Mouse (Mus musculus): ENCODE measurements around the gene Trim50. TPM values are rescaled to one million over a fixed set of nuclear protein-coding genes. Genes with fewer than 3 reads are reported as not detected.

Gene Trim50
- total RNA-seq, 2 experiments from 2014 or later = not detected

DNA sequence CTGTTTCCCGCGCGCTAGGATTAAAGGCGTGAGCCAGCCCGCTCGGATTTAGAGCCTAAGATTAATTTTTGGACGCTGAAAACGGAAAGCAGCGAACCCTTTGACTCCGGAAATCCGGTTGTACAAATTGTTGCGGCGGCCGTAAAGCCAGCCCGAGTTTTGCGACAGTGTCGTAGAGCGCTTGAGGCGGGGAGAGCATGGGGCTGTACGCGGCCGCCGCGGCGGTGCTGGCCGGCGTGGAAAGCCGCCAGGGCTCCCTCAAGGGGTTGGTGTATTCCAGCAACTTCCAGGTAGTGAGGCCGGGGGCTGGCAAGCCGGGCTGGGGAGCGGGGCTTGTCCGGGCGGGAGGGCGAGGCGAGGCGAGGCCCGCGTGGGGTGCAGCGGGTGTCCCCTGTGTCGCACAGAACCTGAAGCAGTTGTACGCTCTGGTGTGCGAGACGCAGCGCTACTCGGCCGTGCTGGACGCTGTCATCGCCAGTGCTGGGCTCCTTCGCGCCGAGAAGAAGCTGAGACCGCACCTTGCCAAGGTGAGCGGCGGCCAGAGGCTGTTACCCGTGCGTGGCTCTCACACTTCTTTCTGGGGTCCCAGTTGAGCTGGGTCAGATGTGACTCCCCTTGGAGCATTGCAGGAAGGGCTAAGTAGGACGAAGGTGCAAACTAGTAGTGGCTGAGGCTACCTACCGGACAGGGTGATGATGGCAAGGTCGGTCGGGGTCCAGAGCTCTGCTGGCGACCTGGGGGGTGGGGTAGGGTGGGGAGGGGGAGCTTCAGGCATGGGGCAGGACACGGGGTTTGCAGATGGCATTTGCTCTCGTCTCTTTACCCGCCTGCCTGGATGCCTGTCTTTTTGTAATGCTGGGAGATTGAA lies 16.9 kb downstream of the Trim50 start, which contains the start of gene Nsun5:
Gene Nsun5, plus strand, starts transcription at position 167 of the 868 bp plus-strand sequence.
- peak; percentile 91 to 94 for DNase-seq

DNA sequence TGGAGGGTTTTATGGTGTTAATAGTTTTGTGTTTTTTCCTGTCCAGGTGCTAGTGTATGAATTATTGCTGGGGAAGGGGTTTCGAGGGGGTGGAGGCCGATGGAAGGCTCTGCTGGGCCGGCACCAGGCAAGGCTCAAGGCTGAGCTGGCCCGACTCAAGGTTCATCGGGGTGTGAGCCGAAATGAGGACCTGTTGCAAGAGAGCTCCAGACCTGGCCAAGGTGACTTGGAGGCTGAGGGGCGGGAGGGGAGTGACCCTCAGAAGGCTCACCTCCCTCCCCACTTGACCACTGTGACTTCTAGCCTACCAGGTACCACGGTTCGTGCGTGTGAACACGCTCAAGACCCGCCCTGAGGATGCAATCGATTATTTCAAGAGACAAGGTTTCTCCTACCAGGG lies 18.1 kb downstream of the Trim50 start:
- no peak for DNase-seq

DNA sequence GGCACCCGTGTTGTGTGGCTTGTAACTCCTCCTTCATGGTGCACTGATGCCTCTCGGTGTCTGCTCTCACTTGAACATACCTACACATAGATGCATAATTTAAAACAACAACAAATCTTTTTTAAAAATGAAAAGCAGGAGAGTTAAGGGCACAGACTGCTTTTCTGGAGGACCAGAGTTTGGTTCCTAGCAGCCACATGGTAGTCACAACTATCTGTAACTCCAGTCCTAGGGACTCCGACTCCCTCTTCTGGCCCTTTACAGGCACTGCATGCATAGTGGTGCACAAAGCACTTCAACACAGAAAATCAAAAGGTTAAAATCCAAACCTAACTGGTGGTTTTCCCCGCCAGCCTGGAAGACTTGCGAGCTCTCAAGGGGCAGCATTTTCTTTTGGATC lies 20.5 kb downstream of the Trim50 start:
- DNase-seq = no peak

DNA sequence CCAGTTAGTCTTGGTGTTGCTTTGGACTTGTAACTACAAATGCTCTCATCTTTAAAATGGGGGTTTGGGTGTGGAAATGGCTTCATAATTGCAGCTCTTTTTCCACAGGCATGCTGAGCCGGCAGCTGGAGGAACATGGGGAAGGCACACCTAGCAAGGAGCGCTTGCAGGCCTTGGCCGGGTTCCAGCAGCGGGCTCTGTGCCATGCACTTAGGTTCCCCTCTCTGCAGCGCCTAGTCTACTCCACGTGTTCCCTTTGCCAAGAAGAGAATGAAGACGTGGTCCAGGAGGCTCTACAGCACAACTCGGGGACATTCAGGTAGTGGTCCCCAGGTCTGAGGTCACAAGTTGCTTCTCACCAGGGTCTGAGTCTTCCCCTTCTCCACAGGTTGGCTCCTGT lies 22.1 kb downstream of the Trim50 start:
- DNase-seq = no peak

DNA sequence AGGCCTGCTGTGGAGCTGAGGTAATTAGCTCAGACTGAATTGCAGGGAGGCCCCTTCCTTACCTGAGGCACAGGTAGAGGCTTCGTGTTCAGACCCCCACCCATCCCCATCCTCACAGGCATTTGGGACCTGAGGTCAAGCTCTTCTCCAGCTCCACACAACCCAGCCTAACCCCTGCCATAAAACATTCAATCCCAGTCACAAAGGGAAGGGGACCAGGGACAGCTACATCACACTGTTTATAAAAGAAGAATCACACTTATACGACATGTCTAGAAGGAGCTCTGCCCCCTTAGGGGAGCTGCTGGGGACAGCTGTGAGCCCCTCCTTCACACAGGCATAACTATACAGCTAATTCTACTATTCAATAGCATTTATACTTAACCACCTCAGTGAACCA lies 23.2 kb downstream of the Trim50 start:
- no peak for DNase-seq

DNA sequence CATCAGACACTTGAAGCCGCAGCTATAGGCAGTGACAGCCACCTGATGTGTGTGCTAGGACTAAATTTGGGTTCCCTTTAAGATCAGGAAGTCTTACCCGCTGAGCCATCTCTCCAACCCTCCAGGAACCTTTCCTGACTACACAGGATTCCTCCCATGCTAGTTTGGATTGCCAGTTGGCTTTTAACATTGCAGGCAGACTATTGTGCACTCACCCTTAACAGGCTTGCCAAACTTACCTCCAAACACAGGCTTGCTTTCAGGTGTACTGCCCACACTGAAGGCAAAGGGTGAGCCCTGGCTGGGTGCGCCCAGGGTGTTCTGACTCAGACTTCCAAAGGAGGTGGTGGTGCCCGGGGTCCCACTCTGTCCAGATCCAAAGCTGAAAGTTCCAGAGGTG lies 27.6 kb downstream of the Trim50 start:
- DNase-seq = no peak

DNA sequence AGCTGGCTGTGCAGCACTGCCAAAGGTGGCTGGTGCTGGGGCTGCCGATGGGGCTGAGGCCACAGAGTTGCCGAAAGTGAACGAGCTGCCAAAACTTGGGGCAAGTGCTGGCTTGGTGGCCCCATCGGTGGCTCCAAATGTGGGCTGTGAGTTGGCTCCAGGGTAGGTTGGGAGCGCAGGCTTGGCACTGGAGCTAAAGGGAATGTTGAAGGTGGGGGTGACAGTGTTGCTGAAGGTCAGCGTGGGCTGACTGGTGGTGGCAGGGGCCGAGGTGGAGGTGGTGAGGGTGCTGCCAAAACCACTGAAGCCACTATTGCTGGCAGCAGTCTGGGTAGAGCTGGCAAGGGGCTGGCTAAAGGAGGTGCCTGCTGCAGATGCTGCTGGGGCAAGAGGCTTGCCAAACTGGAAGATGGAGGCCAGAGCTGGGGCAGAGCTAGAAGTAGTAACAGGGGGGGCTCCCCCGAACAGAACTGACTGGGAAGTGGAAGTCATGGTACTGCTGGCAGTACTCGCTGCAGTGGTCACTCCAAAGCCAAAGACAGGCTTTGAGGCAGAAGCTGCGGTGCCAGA lies 28.3 kb downstream of the Trim50 start:
- no peak for DNase-seq

DNA sequence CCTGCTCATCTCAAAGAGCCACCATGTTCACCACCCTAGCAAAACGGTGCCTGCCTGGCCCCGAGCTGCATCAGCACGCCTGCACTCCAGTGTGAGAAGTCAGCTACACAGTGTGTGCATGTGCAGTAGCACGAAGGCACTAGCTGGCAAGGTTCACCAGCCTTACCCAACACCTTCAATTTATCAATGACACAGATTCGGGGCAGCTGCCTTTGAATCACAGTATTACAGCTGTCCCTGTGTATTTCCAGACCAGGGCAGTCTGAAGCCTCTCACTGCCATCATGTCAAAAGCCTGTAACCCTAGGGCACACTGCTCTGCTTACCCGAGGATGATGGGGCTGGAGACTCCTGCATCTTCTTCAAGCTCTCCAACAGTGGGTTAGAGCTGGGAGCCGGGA lies 29.7 kb downstream of the Trim50 start:
- no peak for DNase-seq

DNA sequence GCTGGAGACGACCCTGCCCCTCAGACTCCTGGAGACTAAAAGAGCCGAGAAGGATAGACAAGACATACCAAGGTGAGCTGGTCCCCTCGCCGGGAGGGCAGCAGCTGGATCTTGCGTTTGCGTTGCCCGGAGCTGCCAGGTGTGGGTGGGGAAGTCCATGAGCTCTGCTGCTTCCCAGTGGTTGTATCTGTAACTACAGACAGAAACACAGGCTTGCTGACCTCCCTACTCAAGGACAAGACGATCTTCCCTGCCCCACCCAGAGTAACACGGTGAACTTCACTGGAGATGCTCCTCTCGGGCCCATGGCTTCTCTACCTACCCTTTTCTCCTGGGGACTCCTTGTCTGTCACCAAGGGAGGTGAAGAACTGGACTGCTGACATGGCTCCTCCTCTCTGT lies 30.7 kb downstream of the Trim50 start:
- no peak for DNase-seq

DNA sequence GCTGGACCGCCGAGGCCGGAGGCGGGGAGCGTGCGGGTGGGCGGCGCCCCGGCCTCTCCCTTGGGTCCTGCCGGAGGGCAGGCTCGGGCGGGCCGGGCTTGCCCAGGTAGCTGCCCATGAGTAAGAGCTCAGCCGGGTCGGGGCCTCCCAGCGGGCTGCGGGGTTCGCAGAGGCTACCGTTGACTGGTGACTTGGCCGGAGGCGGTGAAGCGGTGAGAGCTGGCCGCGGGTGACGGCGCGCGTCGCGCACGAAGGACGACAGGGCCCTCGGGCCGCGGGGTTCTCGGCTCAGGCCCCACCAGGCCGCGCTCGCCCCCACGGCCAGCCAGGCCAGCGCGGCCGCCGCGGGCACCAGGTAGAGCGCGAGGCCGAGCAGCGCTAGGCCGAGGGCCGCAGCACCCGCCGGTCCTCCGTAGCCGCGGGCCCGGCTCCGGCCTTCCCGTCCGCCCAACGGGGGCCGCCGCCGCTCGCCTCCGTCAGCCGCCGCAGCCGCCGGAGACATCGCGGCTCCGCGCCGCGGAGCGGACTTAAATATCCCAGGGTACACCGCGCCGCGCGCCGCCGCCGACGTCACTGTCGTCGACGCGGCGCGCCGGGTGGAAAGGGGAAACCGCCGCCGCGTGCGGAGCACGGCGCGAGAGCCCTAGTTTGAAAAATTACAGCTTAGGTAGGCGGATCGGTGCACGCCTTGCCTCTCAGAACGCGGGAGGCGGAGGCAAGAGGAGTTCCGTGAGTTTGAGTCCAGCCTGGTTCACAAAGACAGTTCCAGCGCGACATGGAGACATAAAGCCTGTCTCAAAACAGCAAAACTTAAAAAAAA lies 41.1 kb downstream of the Trim50 start, which contains the start of gene Pom121:
Gene Pom121, minus strand, starts transcription at position 543 of the 820 bp plus-strand sequence.
- peak; percentile 79 for DNase-seq

DNA sequence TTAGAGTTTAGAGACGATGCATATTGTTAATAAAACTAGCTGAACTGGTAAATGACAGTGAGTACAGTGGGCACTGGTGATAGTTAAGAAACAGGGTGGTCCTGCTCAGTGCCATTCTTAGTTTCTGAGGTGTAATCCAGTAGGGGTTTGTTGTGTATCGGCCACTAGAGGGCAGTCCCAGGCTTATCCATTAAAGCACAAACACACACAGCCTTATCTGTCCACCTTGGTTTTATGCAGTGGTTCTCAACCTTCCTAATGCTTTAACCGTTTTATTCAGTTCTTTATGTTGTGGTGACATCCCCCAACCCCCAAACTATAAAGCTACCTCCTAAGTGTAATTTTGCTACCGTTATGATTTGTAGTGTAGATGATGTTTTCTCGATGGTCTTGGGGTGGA lies 42.7 kb downstream of the Trim50 start:
- DNase-seq = no peak

DNA sequence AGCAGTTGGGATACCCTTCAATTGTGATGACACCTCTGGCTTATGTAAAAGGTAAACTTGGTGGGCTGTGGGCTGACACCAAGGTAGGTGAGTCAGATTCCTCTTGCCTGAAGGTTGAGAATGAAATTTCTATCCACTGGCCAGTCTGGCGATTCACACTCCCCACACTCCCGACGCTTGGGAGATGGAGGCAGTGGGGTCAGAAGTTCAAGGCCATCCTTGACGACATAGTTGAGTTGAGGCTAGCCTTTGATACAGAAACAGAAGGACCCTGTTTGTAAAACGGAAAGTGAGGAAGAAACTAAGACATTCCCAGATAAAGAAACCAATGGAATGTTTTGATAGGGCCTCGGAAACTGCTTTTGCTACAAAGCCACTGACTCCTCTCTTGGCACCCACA lies 46.3 kb downstream of the Trim50 start:
- DNase-seq = no peak

DNA sequence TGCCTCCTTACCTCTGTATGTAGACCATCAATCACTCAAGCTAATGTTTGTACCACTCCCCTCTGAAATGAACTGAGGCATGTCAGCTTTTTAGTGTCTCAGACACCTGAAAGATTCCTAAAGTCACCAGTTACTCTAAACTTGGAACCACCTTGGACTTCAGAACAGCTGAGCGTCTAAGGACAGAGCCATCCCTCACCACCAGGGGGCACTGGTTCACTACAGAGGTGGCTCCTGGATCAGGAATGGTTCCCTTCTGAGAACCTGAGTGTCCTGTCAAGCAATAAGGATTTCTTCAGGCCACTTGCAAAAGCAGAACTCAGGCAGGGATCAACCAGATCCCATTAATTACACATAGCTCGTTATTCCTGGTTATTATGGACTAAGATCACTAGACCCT lies 47.1 kb downstream of the Trim50 start:
- peak; percentile 66 to 76 for DNase-seq

DNA sequence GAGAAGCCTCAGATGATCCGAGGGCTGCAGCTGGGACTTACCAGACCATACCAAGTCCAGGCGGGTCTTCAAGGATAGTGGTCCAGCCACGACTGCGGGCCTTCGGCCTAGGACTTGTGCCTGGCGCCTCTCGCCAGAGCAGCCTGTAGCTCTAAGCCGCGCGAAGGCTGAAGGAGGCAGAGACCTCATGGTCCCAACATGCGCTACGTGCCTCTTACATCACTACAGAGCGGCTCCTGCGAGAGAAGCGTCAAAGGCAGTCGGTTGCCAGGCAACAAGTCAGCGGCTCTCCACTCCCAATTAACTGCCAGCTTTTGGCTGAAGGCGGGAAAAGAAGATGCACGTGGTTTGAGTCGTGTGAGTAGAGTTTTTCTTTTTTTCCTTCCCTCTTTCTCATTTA lies 51.5 kb downstream of the Trim50 start:
- peak; percentile 56 to 68 for DNase-seq

DNA sequence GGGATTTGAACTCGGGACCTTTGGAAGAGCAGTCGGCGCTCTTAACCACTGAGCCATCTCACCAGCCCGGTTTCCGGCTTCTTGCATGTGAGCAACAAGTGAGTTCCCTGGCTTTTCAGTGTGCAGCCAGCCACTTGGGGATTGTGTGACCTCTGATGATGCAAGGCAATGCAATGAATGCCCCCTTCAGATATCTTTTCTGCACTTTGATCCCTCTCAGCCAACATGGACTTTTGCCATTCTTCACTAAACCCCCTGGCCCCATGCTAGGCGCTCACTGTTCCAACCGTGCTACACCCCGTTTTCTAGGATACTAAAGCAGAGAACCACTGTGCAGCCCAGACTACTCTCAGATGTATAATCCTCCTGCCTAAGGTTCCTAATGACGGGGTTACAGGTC lies 52.3 kb downstream of the Trim50 start:
- DNase-seq = no peak

DNA sequence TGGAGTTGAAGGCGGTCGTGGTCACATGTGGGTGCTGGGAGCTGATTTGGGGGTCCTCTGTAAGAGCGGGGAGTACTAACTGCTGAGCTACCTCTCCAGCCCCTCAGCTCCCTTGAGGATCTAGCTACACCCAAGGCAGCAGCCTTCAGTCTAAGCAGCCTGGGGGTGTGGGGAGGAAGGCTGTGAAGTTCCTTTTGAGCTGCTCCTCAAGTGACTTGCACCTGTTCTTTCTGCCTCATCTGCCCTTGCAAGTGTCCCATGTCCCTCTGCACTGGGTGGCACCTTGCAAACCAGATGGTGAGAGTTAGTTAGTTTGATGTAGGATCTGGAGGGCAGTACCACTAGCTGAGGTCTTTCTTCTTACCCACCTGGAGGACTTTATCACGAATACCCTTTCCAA lies 55.0 kb downstream of the Trim50 start:
- no peak for DNase-seq

DNA sequence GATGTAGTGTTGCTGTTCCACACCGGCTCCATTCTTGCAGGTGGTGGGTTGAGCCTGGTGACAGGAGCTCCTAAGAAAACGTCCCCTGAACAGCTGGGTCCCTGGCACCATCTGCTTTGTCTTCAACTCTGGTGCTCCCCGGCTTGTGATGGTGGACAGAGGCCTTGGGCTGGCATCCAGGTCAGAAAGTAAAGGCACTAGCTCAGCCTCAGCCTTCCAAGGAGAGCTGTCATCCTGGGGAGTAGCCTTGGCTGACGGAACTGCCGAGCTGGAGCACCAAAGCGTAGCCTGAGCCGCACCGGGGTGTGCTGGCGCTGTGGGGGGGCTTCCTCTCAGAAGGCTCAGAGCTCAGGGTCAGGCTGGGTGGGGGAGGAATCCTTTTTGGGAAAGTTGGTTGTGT lies 57.2 kb downstream of the Trim50 start:
- DNase-seq = no peak

Small RNA genes lying within 50 kb of the gene (microRNA-seq; reads per million reads assigned to microRNA genes)
- gene Mir7033 = 0.63 to 0.90 reads per million in 2 experiments

Other genes starting within 250 kb of the Trim50 start
- gene Tbl2, start 203.6 kb upstream of the Trim50 start, total RNA-seq (2021) = 10 to 100 TPM; 32.3 to 33.0 TPM
- gene Bcl7b, start 185.0 kb upstream of the Trim50 start, total RNA-seq (2021) = 10 to 100 TPM; 51.2 to 51.5 TPM
- gene Baz1b, start 166.0 kb upstream of the Trim50 start, total RNA-seq (2021) = 10 to 100 TPM; 78.5 to 86.3 TPM
- 1 to 10 TPM; 4.1 to 5.7 TPM for gene Fzd9, start 102.1 kb upstream of the Trim50 start, total RNA-seq (2021)
- gene Fkbp6, start 3.3 kb upstream of the Trim50 start, total RNA-seq (2021) = not detected
- gene Nsun5, start 16.7 kb downstream of the Trim50 start, total RNA-seq (2021) = 10 to 100 TPM; 18.8 to 25.9 TPM
- gene Pom121, start 41.3 kb downstream of the Trim50 start, total RNA-seq (2021) = 10 to 100 TPM; 48.8 to 51.1 TPM
- gene Hip1, start 191.8 kb downstream of the Trim50 start, total RNA-seq (2021) = 10 to 100 TPM; 32.3 to 46.3 TPM
- gene Ccl26, start 210.3 kb downstream of the Trim50 start, total RNA-seq (2021) = not detected
- not detected for gene Ccl24, start 219.8 kb downstream of the Trim50 start, total RNA-seq (2021)